Mouse (Mus musculus): ENCODE data around the gene Gnpat. TPM values are rescaled to one million over a fixed set of nuclear protein-coding genes. Genes with fewer than 3 reads are reported as not detected.

The Gnpat gene
- polyA plus RNA-seq, 1 experiment: 306 TPM

DNA sequence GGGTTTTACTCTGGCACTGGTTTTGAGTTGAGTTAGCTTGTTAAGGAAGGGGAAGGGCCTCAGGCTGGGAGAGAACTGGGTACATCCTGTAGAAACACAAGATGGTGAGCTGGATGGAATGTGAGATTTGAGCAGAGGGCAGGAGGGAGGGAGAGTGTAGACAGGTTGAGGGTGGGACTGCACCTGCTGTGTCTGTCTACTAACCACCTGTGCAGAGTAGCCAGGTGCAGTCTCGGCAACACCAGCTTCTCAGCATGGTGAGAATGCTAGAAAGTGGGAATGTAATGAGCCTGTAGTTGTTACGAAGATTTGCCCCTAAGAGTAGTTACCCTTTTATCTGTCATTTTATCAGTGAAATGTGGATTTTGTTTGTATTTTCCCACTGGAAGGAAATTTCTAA lies 42.6 kb downstream of the Gnpat start:
- no peak overlapping the region for H3K27ac ChIP-seq (ENCODE audit: insufficient read depth, low read depth, low read length)
- 82% methylated on average over 2 of the region's 2 CpGs for WGBS

DNA sequence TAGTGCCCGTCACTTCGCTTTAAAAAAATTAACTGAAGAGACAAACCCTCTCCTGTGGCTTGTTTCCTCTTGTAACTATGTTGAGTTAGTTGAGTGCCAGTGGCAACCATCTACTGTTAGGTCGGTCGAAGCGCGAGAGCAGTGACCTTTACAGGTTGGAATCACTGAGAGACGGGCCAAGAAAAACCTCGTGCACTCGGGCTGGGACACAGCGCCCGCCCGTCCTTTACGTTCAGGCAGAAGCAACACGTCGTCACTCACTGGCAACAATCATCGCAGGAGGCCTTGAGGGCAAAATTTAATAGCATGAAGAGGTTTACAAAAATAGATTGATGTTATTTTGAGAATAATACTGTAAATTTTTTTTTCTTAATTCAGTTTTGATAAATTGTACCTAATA lies 47.1 kb downstream of the Gnpat start:
- H3K27ac ChIP-seq (ENCODE audit: insufficient read depth, low read depth, low read length): no peak overlapping the region
- no peak overlapping the region for H3K4me3 ChIP-seq (ENCODE audit: insufficient read depth, low read depth, low read length)
- TF ChIP-seq POLR2A (IDR thresholded peaks at IDR 0.05; ENCODE audit: insufficient read depth, low read depth, low read length) (no peak), CTCF (IDR thresholded peaks at IDR 0.05; ENCODE audit: insufficient read depth, low read depth, low read length) (no peak)
- 90% methylated on average over 16 of the region's 16 CpGs for WGBS
- no peaks in the 10 kb centered on the region; the same call in 1 of the 2 replicates for H3K4me1 ChIP-seq (ENCODE audit: control insufficient read depth, insufficient read depth, low read length)

More for the DNA sequence above, 42.6 kb downstream of the Gnpat start:
- TF ChIP-seq POLR2A (IDR thresholded peaks at IDR 0.05; ENCODE audit: insufficient read depth, low read depth, low read length): no peak
- TF ChIP-seq CTCF (IDR thresholded peaks at IDR 0.05; ENCODE audit: insufficient read depth, low read depth, low read length): no peak
- H3K4me1 ChIP-seq (ENCODE audit: control insufficient read depth, insufficient read depth, low read length): peaks cover 8% of the 10 kb centered on the region; the same call in 1 of the 2 replicates
- no peak overlapping the region for H3K4me3 ChIP-seq (ENCODE audit: insufficient read depth, low read depth, low read length)

DNA sequence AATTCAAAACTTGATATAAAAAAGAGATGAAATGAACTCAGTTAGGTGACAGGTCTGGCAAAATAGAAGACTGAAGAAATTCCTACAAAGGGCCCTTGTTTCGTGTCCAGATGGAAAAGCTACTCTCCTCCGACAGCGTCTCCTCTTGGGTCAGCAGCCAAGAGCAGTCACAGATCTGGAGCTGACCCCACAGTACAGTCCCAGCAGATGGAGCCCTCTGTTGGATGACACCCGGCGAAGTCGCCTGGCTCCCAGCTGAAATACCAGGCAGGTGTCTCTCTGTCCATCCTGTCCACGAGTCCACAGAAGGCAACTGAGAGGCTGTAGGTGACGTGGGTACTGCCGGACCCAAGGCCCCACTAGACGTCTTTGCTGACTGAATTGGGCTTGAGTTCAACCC lies 47.5 kb downstream of the Gnpat start:
- Histone ChIP-seq H3K4me3 (ENCODE audit: insufficient read depth, low read depth, low read length) (no peak overlapping the region), H3K4me1 (ENCODE audit: control insufficient read depth, insufficient read depth, low read length) (no peaks in the 10 kb centered on the region; the same call in 1 of the 2 replicates), H3K27ac (ENCODE audit: insufficient read depth, low read depth, low read length) (no peak overlapping the region)
- 72% methylated on average over 10 of the region's 10 CpGs for WGBS
- TF ChIP-seq POLR2A (IDR thresholded peaks at IDR 0.05; ENCODE audit: insufficient read depth, low read depth, low read length) (no peak), CTCF (IDR thresholded peaks at IDR 0.05; ENCODE audit: insufficient read depth, low read depth, low read length) (no peak)

DNA sequence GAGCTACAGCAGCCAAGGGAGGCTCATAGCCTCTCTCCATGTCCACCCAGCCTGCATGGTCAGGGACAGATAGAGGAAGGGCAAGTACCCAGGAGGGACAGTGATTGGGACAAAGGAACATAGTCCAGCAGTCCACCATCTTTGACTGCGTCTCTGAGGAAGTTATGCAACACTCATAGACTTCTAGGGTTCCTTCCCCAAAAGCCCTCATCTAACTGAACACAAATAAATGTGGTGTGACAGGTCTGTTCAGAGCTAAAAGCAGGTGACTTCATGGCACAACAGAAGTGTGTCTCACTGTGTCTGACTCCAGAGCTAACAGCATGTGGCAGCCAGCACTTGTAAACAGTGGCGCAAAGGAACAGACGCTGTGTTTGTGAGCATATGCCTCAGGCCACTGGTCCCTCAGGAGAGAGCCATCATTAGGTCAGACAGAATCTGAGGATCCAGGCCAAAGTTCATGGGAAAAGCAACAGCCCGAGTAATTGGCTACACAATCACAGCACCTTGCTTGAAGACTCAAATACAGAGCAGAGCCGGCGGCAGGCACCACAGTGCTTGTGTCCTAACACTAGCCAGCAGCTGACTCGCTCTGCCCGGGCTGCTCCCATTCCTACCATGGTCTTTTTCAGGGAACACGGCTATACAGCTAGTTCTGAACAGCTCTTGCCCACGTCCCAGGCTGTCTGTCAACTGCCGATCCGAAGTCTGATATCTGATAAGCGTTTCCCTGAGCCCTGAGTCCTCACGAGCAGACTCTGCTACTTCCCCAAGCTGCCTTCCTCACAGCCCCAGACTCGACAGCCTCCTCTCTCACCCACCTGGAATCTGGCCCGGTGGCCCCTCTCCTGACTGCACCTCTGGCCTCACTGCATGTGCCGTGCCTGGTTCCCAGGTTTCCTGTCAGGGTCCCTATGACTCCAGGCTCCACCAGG lies 49.4 kb downstream of the Gnpat start:
- TF ChIP-seq POLR2A (IDR thresholded peaks at IDR 0.05; ENCODE audit: insufficient read depth, low read depth, low read length) (no peak), CTCF (IDR thresholded peaks at IDR 0.05; ENCODE audit: insufficient read depth, low read depth, low read length) (no peak)
- Histone ChIP-seq H3K27ac (ENCODE audit: insufficient read depth, low read depth, low read length) (no peak overlapping the region), H3K4me1 (ENCODE audit: control insufficient read depth, insufficient read depth, low read length) (no peaks in the 10 kb centered on the region; the same call in 1 of the 2 replicates), H3K4me3 (ENCODE audit: insufficient read depth, low read depth, low read length) (no peak overlapping the region)
- WGBS: 77% methylated on average over 17 of the region's 17 CpGs

DNA sequence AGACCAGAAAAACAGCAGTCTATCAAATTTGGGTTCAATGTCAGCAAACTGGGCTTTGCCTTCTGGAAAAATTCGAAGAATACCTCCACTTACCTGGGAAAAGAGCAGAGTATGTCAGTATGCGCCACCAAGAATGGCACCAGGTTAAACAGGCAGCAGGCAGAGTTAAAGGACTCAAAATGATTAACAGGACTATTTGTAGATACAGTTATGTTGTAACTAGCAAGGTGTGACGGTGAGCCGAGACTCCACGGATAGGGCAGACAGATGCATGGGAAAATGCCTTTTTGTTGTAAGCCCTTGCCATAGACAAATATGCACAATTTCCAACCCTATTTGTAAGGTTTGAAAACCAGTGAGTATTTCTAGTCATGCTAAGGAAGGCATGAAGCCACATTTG lies 51.2 kb downstream of the Gnpat start:
- 96% methylated on average over 5 of the region's 5 CpGs for WGBS

DNA sequence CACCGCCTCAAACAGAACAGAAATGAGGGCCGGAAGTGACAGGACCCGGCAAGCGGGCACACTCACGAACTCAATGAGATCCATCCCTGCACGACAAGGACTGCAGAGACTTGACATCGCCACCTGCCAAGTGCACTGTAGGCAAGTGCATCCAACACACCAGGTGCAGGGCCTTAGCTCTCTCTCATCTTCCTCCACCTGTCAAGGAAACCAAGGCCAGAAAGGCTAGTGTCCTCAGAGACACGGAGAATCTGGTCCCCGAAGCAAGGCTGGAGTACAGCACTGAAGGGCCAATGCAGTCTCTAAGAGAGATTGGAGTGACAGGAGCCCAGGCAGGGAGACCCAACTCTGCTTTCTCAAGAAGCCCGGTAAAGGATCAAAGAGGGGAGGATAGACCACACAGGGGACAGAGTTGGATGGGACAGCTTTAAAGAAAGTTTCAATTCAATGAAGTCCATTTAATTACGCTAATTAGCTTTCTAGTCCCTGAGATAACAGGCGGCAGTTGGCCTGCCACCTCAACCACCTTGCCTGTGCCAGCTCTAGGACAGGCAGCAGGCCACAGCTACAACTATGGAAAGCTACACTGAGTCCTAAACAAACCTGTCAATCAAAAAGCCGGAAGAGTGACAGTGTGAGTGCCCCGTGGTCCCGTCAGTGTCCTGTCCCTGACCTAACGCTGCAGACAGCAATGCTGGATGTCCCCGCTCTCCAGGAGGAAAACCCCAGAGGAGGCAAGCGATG lies 55.1 kb downstream of the Gnpat start:
- Histone ChIP-seq H3K4me3 (ENCODE audit: insufficient read depth, low read depth, low read length) (no peak overlapping the region), H3K27ac (ENCODE audit: insufficient read depth, low read depth, low read length) (no peak overlapping the region), H3K4me1 (ENCODE audit: control insufficient read depth, insufficient read depth, low read length) (peaks cover 22% of the 10 kb centered on the region)
- TF ChIP-seq POLR2A (IDR thresholded peaks at IDR 0.05; ENCODE audit: insufficient read depth, low read depth, low read length) (no peak), CTCF (IDR thresholded peaks at IDR 0.05; ENCODE audit: insufficient read depth, low read depth, low read length) (no peak)
- WGBS: 70% methylated on average over 18 of the region's 18 CpGs

More for the DNA sequence above, 51.2 kb downstream of the Gnpat start:
- Histone ChIP-seq H3K4me3 (ENCODE audit: insufficient read depth, low read depth, low read length) (no peak overlapping the region), H3K27ac (ENCODE audit: insufficient read depth, low read depth, low read length) (no peak overlapping the region), H3K4me1 (ENCODE audit: control insufficient read depth, insufficient read depth, low read length) (peaks cover 11% of the 10 kb centered on the region)
- TF ChIP-seq CTCF (IDR thresholded peaks at IDR 0.05; ENCODE audit: insufficient read depth, low read depth, low read length) (no peak), POLR2A (IDR thresholded peaks at IDR 0.05; ENCODE audit: insufficient read depth, low read depth, low read length) (no peak)

DNA sequence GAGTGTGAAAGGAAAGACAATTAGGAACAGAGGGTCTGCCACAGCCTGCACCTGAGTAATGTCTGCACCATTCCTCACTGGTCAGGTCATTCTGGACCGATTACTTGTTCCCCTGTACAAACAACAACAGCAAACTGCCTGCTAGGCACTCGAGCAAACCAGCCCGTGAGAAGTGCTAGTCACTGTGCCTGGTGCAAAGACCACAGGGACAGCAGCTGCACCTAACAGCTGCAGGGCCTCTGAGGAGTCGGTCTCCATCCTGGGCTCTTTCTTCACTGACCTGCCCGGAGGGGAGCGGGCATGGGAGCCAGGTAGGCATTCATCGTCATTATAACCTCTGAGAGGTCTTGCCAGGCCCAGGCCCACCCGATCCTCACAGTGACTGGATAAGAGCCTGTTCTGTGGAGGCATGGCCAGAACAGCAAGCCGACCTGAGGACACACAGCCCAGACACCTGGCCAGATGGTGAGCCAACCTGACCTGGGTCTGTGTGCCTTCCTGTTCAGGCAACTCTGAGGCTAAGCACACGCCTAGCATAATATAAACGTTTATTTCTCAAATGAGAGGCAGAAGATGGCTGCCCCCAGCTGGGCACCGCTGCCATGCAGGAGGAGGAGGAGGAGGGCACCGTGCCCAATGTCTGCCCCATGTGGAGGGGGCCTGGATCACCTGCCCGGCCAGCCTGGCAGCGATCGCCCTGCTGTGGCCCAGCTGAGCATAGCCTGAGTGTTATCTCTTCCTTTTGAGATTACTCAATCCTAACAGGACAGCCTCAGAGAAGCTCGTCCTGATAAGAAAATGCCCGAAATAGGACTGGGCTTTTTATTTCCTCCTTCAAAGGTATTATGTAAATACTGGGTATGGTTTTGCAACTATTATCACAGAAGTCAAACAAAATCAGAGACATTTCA lies 58.8 kb downstream of the Gnpat start:
- TF ChIP-seq CTCF (IDR thresholded peaks at IDR 0.05; ENCODE audit: insufficient read depth, low read depth, low read length) (no peak), POLR2A (IDR thresholded peaks at IDR 0.05; ENCODE audit: insufficient read depth, low read depth, low read length) (no peak)

DNA sequence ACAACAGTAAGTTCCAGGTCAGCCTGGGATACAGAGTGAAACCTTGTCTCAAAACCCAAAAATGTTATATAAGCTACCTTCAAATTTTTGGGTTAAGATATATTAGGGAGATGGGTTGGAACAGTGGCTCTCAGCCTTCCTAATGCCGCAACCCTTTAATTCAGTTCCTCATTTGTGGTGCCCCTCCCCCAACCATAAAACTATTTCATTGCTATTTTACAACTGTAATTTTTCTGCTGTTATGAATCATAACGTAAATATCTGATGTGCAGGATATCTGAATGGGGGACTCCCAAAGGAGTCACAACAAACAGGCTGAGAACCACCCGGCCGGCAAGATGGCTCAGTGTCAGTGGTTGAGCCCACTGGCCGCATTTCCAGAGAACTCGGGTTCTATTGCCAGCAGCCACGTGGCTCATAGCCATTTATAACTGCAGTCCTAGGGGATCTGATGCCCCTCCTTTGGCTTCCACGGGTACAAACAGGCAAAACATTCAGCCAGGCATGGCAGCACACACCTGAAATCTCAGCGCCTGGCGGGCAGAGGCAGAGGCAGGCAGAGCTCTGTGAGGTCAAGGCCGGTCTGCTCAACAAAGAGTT lies 59.8 kb downstream of the Gnpat start:
- no peak for TF ChIP-seq CTCF (IDR thresholded peaks at IDR 0.05; ENCODE audit: insufficient read depth, low read depth, low read length)
- no peak for TF ChIP-seq POLR2A (IDR thresholded peaks at IDR 0.05; ENCODE audit: insufficient read depth, low read depth, low read length)
- Histone ChIP-seq H3K27ac (ENCODE audit: insufficient read depth, low read depth, low read length) (no peak overlapping the region), H3K4me3 (ENCODE audit: insufficient read depth, low read depth, low read length) (no peak overlapping the region), H3K4me1 (ENCODE audit: control insufficient read depth, insufficient read depth, low read length) (peaks cover 46% of the 10 kb centered on the region)
- WGBS: 55% methylated on average over 11 of the region's 11 CpGs

More for the DNA sequence above, 58.8 kb downstream of the Gnpat start:
- 69% methylated on average over 18 of the region's 18 CpGs for WGBS
- Histone ChIP-seq H3K4me3 (ENCODE audit: insufficient read depth, low read depth, low read length) (no peak overlapping the region), H3K27ac (ENCODE audit: insufficient read depth, low read depth, low read length) (no peak overlapping the region), H3K4me1 (ENCODE audit: control insufficient read depth, insufficient read depth, low read length) (peaks cover 43% of the 10 kb centered on the region)

Data from olfactory bulb, adult 2 months (tissue).